Mouse (Mus musculus): ENCODE measurements around the gene Nxph1.

The Nxph1 gene

GRCm38 (mm10) chr6:9124321-9124914, 176.2 kb downstream of the Nxph1 start:
- no peak for DNase-seq (ENCODE audit: low spot score in 2 of 2)

GRCm38 (mm10) chr6:9133589-9134279, 185.5 kb downstream of the Nxph1 start:
- DNase-seq (ENCODE audit: low spot score in 2 of 2), result no peak

GRCm38 (mm10) chr6:9147966-9148365, 199.7 kb downstream of the Nxph1 start:
- no peak for DNase-seq (ENCODE audit: low spot score in 2 of 2)

GRCm38 (mm10) chr6:9149791-9150190, 201.6 kb downstream of the Nxph1 start:
- DNase-seq (ENCODE audit: low spot score in 2 of 2), result no peak

- no peak for DNase-seq (ENCODE audit: low spot score in 2 of 2)
Measured at GRCm38 (mm10) chr6:9159191-9159590, 211.0 kb downstream of the Nxph1 start.

- no peak for DNase-seq (ENCODE audit: low spot score in 2 of 2)
Measured at GRCm38 (mm10) chr6:9182477-9182876, 234.2 kb downstream of the Nxph1 start.

GRCm38 (mm10) chr6:9210730-9211129, 262.5 kb downstream of the Nxph1 start:
- DNase-seq (ENCODE audit: low spot score in 2 of 2), result no peak

- no peak for DNase-seq (ENCODE audit: low spot score in 2 of 2)
Measured at GRCm38 (mm10) chr6:9220724-9221453, 272.7 kb downstream of the Nxph1 start.

- no peak for DNase-seq (ENCODE audit: low spot score in 2 of 2)
Measured at GRCm38 (mm10) chr6:9234802-9235201, 286.6 kb downstream of the Nxph1 start.

- no peak for DNase-seq (ENCODE audit: low spot score in 2 of 2)
Measured at GRCm38 (mm10) chr6:9267998-9268397, 319.8 kb downstream of the Nxph1 start.

Measured in right cerebral cortex, postnatal 36 days (tissue).